Mouse (Mus musculus) lung, postnatal 0 days (tissue): Measurements from ENCODE around the gene Cdh6. TPM values are rescaled to one million over a fixed set of nuclear protein-coding genes. Genes with fewer than 3 reads are reported as not detected.

Experiments
- ATAC-seq: fragments of 200-750 bp; cut with Nextera tagmentation; 2 replicates; pipeline ENCODE4 v1.8.0; 2017; ENCODE audit warnings: moderate library complexity
- DNase-seq: peaks from one replicate; pipeline ENCODE4 v3.0.0-alpha.2; 2016; ENCODE audit warnings: low spot score
- H3K27ac ChIP-seq: fragments of 300-500 bp; sonication (generic); 2 replicates; pipeline ENCODE4 v1.5.1; 2014; ENCODE audit warnings: antibody characterized with exemption, mild to moderate bottlenecking, low read length, mixed read lengths
- H3K27me3 ChIP-seq: fragments of 300-500 bp; sonication (generic); replicated peaks from 2 replicates; pipeline ENCODE4 v1.6.1; 2014; ENCODE audit warnings: low read length, mixed read lengths; ENCODE audit not compliant: insufficient read depth
- H3K36me3 ChIP-seq: fragments of 300-500 bp; sonication (generic); 2 replicates; pipeline ENCODE4 v1.6.1; 2014; ENCODE audit warnings: low read length, mixed read lengths; ENCODE audit not compliant: insufficient read depth
- H3K4me1 ChIP-seq: fragments of 300-500 bp; sonication (generic); 2 replicates; pipeline ENCODE4 v1.6.1; 2014; ENCODE audit warnings: antibody characterized with exemption, low read depth, low read length, mixed read lengths; ENCODE audit not compliant: insufficient read depth
- H3K4me2 ChIP-seq: fragments of 300-500 bp; sonication (generic); replicated peaks from 2 replicates; pipeline ENCODE4 v1.6.1; 2014; ENCODE audit warnings: low read depth, mild to moderate bottlenecking, low read length, moderate library complexity, mixed read lengths
- H3K4me3 ChIP-seq: fragments of 300-500 bp; sonication (generic); 2 replicates; pipeline ENCODE4 v1.5.1; 2014; ENCODE audit warnings: low read depth, low read length
- H3K9ac ChIP-seq: fragments of 300-500 bp; sonication (generic); replicated peaks from 2 replicates; pipeline ENCODE4 v1.6.1; 2014; ENCODE audit warnings: low read depth, mild to moderate bottlenecking
- H3K9me3 ChIP-seq: fragments of 300-500 bp; sonication (generic); 2 replicates; pipeline ENCODE4 v1.6.1; 2016; ENCODE audit warnings: low read length, mixed read lengths
- CTCF ChIP-seq: IDR thresholded peaks from 2 replicates; pipeline ENCODE4 v1.5.1; 2016; ENCODE audit warnings: antibody characterized with exemption, mild to moderate bottlenecking
- EP300 ChIP-seq: IDR thresholded peaks from 2 replicates; pipeline ENCODE4 v1.6.1; 2016; ENCODE audit warnings: antibody characterized with exemption, mild to moderate bottlenecking, control low read depth
- WGBS: fragments of 180-500 bp; shearing (Covaris S2); extraction: QIAGEN DNeasy Blood & Tissue Kit; methylation state at CpG from one replicate; pipeline ENCODE4 v1.1.7; 2014; 5-methylcytosine and 5-hydroxymethylcytosine counted together
- polyA plus RNA-seq: library from polyadenylated mRNA; unstranded; fragments of >200 nt; fragmentation: Nextera tagmentation; extraction: Ambion mirVana; gene quantifications from 2 replicates; pipeline ENCODE4 v1.2.1, GENCODE M21; 2015

Cdh6 gene
- polyA plus RNA-seq, 1 experiment from 2014 or later = 0.51 TPM

- Histone ChIP-seq H3K36me3 (no peaks in the 10 kb centered on the region), H3K9ac (no peak overlapping the region), H3K27me3 (no peaks in the 10 kb centered on the region), H3K4me2 (no peak overlapping the region), H3K9me3 (no peaks in the 10 kb centered on the region), H3K4me3 (no peak overlapping the region), H3K27ac (no peak overlapping the region), H3K4me1 (no peaks in the 10 kb centered on the region)
- TF ChIP-seq CTCF (no peak), EP300 (no peak)
- 82% methylated on average over 6 of the region's 6 CpGs for WGBS
- DNase-seq = no peak
- ATAC-seq = no peak
These were observed 36.3 kb downstream of the Cdh6 start for GRCm38 (mm10) chr15:13137166-13137565.

- 67% methylated on average over 1 of the region's 1 CpGs for WGBS
- ATAC-seq (no peak), DNase-seq (peak; percentile 11)
- H3K9ac ChIP-seq = no peak overlapping the region
- H3K27me3 ChIP-seq = no peaks in the 10 kb centered on the region
- no peaks in the 10 kb centered on the region for H3K9me3 ChIP-seq
- no peak overlapping the region for H3K27ac ChIP-seq
- no peaks in the 10 kb centered on the region for H3K4me1 ChIP-seq
- H3K4me2 ChIP-seq = no peak overlapping the region
- no peaks in the 10 kb centered on the region for H3K36me3 ChIP-seq
- no peak overlapping the region for H3K4me3 ChIP-seq
- peak; percentile 55 for TF ChIP-seq CTCF
- TF ChIP-seq EP300 = no peak
These were observed 39.4 kb downstream of the Cdh6 start for GRCm38 (mm10) chr15:13134086-13134485.

GRCm38 (mm10) chr15:13133370-13133769, 40.1 kb downstream of the Cdh6 start:
- Histone ChIP-seq H3K27me3 (no peaks in the 10 kb centered on the region), H3K4me1 (no peaks in the 10 kb centered on the region), H3K36me3 (no peaks in the 10 kb centered on the region), H3K9ac (no peak overlapping the region), H3K27ac (no peak overlapping the region), H3K4me3 (no peak overlapping the region), H3K9me3 (no peaks in the 10 kb centered on the region), H3K4me2 (no peak overlapping the region)
- TF ChIP-seq CTCF (peak; percentile 20), EP300 (no peak)
- 91% methylated on average over 8 of the region's 8 CpGs for WGBS
- no peak for DNase-seq
- ATAC-seq = no peak

GRCm38 (mm10) chr15:13132493-13132892, 41.0 kb downstream of the Cdh6 start:
- Histone ChIP-seq H3K9ac (no peak overlapping the region), H3K4me1 (no peaks in the 10 kb centered on the region), H3K4me2 (no peak overlapping the region), H3K27me3 (no peaks in the 10 kb centered on the region), H3K36me3 (no peaks in the 10 kb centered on the region), H3K9me3 (no peaks in the 10 kb centered on the region), H3K27ac (no peak overlapping the region), H3K4me3 (no peak overlapping the region)
- TF ChIP-seq CTCF (no peak), EP300 (no peak)
- 77% methylated on average over 3 of the region's 3 CpGs for WGBS
- DNase-seq (no peak), ATAC-seq (no peak)

- 66% methylated on average over 5 of the region's 5 CpGs for WGBS
- TF ChIP-seq EP300 (no peak), CTCF (no peak)
- no peak for ATAC-seq
- Histone ChIP-seq H3K9ac (no peak overlapping the region), H3K4me3 (no peak overlapping the region), H3K4me2 (no peak overlapping the region), H3K27me3 (no peaks in the 10 kb centered on the region), H3K4me1 (no peaks in the 10 kb centered on the region), H3K36me3 (no peaks in the 10 kb centered on the region), H3K9me3 (no peaks in the 10 kb centered on the region), H3K27ac (no peak overlapping the region)
- DNase-seq = no peak
These were observed 43.2 kb downstream of the Cdh6 start for GRCm38 (mm10) chr15:13130246-13130645.

- H3K27me3 ChIP-seq = no peaks in the 10 kb centered on the region
- ATAC-seq = no peak
- H3K4me2 ChIP-seq = no peak overlapping the region
- DNase-seq = no peak
- no peaks in the 10 kb centered on the region for H3K4me1 ChIP-seq
- no peak overlapping the region for H3K4me3 ChIP-seq
- no peak overlapping the region for H3K27ac ChIP-seq
- H3K9me3 ChIP-seq = no peaks in the 10 kb centered on the region
- TF ChIP-seq EP300 (no peak), CTCF (no peak)
- 58% methylated on average over 6 of the region's 6 CpGs for WGBS
- no peaks in the 10 kb centered on the region for H3K36me3 ChIP-seq
- H3K9ac ChIP-seq = no peak overlapping the region
These were observed 73.1 kb downstream of the Cdh6 start for GRCm38 (mm10) chr15:13100341-13100740.

- H3K4me1 ChIP-seq = no peaks in the 10 kb centered on the region
- H3K9me3 ChIP-seq = no peaks in the 10 kb centered on the region
- no peak overlapping the region for H3K27ac ChIP-seq
- TF ChIP-seq CTCF = no peak
- no peak for TF ChIP-seq EP300
- H3K36me3 ChIP-seq = no peaks in the 10 kb centered on the region
- no peak overlapping the region for H3K4me3 ChIP-seq
- H3K9ac ChIP-seq = no peak overlapping the region
- DNase-seq = no peak
- WGBS = 68% methylated on average over 6 of the region's 6 CpGs
- no peak for ATAC-seq
- no peak overlapping the region for H3K4me2 ChIP-seq
- H3K27me3 ChIP-seq = no peaks in the 10 kb centered on the region
These were observed 75.6 kb downstream of the Cdh6 start for GRCm38 (mm10) chr15:13097861-13098260.
